Mouse (Mus musculus) olfactory bulb, adult 2 months (tissue): Measurements from ENCODE around the gene Serpine1. TPM values are rescaled to one million over a fixed set of nuclear protein-coding genes. Genes with fewer than 3 reads are reported as not detected.

Experiments
- H3K27ac ChIP-seq: fragments of 200-500 bp; 2 replicates; pipeline ENCODE4 v1.5.1; 2012; ENCODE audit warnings: low read depth, low read length; ENCODE audit not compliant: insufficient read depth
- H3K4me1 ChIP-seq: fragments of 200-500 bp; 2 replicates; pipeline ENCODE4 v1.6.1; 2012; ENCODE audit warnings: low read length; ENCODE audit not compliant: control insufficient read depth, insufficient read depth
- H3K4me3 ChIP-seq: fragments of 200-500 bp; 2 replicates; pipeline ENCODE4 v1.5.1; 2012; ENCODE audit warnings: mild to moderate bottlenecking, low read depth, low read length, moderate library complexity; ENCODE audit not compliant: insufficient read depth
- CTCF ChIP-seq: fragments of 200-500 bp; IDR thresholded peaks from 2 replicates; pipeline ENCODE4 v1.5.1; 2012; ENCODE audit warnings: low read depth, mild to moderate bottlenecking, low read length, moderate library complexity; ENCODE audit not compliant: insufficient read depth
- POLR2A ChIP-seq: fragments of 200-500 bp; IDR thresholded peaks from 2 replicates; pipeline ENCODE4 v1.6.1; 2012; ENCODE audit warnings: mild to moderate bottlenecking, low read depth, low read length, moderate library complexity; ENCODE audit not compliant: insufficient read depth
- WGBS: fragments of 180-500 bp; shearing (Covaris S2); methylation state at CpG from one replicate; pipeline ENCODE4 v1.1.7; 2018; 5-methylcytosine and 5-hydroxymethylcytosine counted together
- polyA plus RNA-seq: library from polyadenylated mRNA; stranded (reverse); fragments of >200 nt; gene quantifications from 2 replicates; pipeline ENCODE4 v1.2.4, GENCODE M21; 2012; ENCODE audit warnings: low replicate concordance; ENCODE audit not compliant: missing spikeins, insufficient read depth, insufficient read length

The Serpine1 gene
- polyA plus RNA-seq, 1 experiment, result not detected

DNA sequence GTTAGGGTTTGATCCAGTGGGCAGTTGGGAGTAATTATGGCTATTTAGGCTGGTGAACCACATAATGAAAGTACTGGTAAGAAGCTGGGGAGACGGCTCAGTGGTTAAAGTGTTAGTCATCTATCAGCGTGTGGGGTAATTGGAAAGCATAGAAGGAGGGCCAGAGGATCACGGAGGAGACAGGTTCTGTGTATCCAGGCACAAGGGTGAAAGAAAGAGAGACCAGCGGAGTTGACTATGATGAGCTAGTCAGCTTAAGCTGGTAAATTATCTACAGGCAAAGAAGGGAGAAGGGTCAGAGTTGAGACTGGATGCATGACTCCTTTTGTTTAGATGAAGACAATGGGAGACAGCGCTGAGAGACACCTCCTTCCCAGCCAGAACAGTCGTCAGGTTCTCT is 20.9 kb downstream of the Serpine1 start:
- Histone ChIP-seq H3K4me1 (peaks cover 21% of the 10 kb centered on the region), H3K27ac (peak overlapping the region; percentile 80), H3K4me3 (no peak overlapping the region)
- 45% methylated on average over 6 of the region's 6 CpGs for WGBS
- TF ChIP-seq POLR2A (no peak), CTCF (no peak)

- TF ChIP-seq CTCF (no peak), POLR2A (no peak)
- no peak overlapping the region for H3K27ac ChIP-seq
Measured at GRCm38 (mm10) chr5:137046991-137047390, 25.1 kb downstream of the Serpine1 start.

DNA sequence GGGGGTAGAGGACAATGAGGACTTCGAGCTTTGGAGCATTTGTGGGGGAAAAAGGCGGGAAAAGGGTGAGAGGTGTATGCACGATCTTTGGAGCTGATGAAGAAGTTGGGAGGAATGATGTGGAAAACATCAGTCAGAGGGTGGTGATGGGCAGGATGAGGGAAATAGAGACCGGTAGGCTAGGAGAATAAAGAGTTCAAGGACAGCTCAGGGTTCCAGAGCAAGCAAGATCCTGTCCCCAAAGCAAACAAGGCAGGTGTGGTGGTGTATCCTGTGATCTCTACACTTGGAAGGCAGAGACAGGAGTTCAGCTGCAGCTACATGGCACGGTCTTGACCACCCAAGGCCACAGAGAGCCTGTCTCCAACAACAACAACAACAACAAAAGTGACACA is 25.7 kb downstream of the Serpine1 start:
- Histone ChIP-seq H3K27ac (peak overlapping the region; percentile 79), H3K4me1 (peaks cover 13% of the 10 kb centered on the region), H3K4me3 (peak overlapping the region; percentile 15)
- whole genome bisulfite sequencing, result 14% methylated on average over 5 of the region's 5 CpGs
- TF ChIP-seq POLR2A (no peak), CTCF (no peak)

More at GRCm38 (mm10) chr5:137046991-137047390, 25.1 kb downstream of the Serpine1 start:
- H3K4me3 ChIP-seq, result no peak overlapping the region
- H3K4me1 ChIP-seq, result peaks cover 16% of the 10 kb centered on the region

- peak; percentile 33; the same call in 1 of the 2 replicates for TF ChIP-seq POLR2A
- no peak for TF ChIP-seq CTCF
- under 1% methylated on average over 48 of the region's 48 CpGs for WGBS
- Histone ChIP-seq H3K4me3 (peak within 1 kb of the TSS; percentile 67), H3K27ac (peak within 1 kb of the TSS; percentile 79), H3K4me1 (peaks cover 12% of the 10 kb centered on the region)
Measured at GRCm38 (mm10) chr5:137045402-137046323, 26.4 kb downstream of the Serpine1 start, which contains the start of gene Ap1s1. TSS of gene Ap1s1 (minus strand) at chr5:137046135.

DNA sequence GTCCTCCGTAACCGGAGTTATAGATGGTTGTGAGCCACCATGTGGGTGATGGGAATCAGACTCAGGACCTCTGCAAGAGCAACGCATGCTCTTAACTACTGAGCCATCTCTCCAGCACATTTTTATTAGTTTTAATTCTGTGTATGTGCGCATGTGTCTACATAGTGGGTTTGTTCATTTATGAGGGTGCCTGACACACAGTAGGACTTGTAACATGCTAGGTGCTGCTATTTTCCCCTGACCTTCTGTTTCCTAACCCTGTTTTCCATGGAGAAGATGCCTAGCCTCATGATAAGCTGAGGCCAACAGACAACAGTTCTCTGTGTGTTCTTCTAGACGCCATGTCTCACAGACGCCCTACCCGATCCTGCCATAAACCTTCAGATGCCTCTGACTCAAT is 28.1 kb downstream of the Serpine1 start:
- H3K4me3 ChIP-seq, result no peak overlapping the region
- WGBS, result 97% methylated on average over 7 of the region's 7 CpGs
- peaks cover 7% of the 10 kb centered on the region for H3K4me1 ChIP-seq
- H3K27ac ChIP-seq, result no peak overlapping the region
- TF ChIP-seq POLR2A (no peak), CTCF (no peak)

DNA sequence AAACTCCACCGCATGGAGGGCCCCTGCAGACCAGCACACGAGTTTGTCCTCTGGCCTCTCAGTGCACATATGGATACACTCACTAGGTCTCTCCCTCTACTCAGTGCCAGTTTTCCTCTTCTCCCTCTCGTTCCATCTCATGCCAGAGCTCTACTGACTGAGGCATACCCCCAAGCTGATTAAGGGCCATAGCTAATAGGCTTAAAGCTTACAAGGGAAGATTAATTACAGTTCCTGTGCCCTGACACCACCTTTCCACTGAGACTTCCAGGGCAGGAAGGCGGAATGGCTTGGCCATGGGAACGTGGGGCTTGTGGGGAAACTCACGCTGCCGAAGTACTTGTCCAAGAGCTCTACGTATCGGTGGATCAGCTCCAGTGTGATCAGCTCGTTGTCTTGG is 30.6 kb downstream of the Serpine1 start:
- TF ChIP-seq POLR2A (no peak), CTCF (no peak)
- H3K27ac ChIP-seq, result no peak overlapping the region
- H3K4me1 ChIP-seq, result peaks cover 10% of the 10 kb centered on the region
- WGBS, result 88% methylated on average over 10 of the region's 10 CpGs
- no peak overlapping the region for H3K4me3 ChIP-seq

DNA sequence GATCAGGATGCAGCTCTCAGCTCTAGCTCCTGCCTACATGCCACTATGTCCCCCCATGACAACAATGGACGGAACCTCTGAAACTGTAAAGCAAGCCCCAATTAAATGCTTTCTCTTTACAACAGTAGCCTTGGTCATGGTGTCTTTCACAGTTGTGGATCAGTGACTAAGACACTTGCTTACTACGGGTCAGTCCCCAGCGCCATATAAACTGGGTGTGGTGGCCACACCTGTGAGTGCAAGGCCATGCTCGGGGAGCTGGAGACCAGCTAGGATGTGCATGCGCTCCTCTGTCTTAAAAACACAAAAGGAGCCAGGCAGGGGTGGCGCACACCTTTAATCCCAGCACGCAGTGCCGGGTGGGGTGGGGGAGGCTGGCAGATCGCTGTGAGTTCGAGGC is 32.6 kb downstream of the Serpine1 start:
- WGBS, result 96% methylated on average over 10 of the region's 10 CpGs
- H3K4me1 ChIP-seq, result peaks cover 17% of the 10 kb centered on the region
- H3K4me3 ChIP-seq, result no peak overlapping the region
- no peak for TF ChIP-seq POLR2A
- no peak for TF ChIP-seq CTCF
- no peak overlapping the region for H3K27ac ChIP-seq

GRCm38 (mm10) chr5:137036211-137036610 is 35.9 kb downstream of the Serpine1 start:
- peak overlapping the region; percentile 67 for H3K27ac ChIP-seq
- H3K4me3 ChIP-seq, result no peak overlapping the region
- WGBS, result 50% methylated on average over 13 of the region's 13 CpGs
- peaks cover 31% of the 10 kb centered on the region for H3K4me1 ChIP-seq
- TF ChIP-seq CTCF (no peak), POLR2A (no peak)

GRCm38 (mm10) chr5:137032641-137033074 is 39.4 kb downstream of the Serpine1 start:
- under 1% methylated on average over 48 of the region's 49 CpGs for WGBS

More at GRCm38 (mm10) chr5:137032641-137033074, 39.4 kb downstream of the Serpine1 start:
- Histone ChIP-seq H3K4me3 (peak overlapping the region; percentile 71), H3K27ac (no peak overlapping the region), H3K4me1 (peaks cover 47% of the 10 kb centered on the region)
- TF ChIP-seq CTCF, result no peak
- TF ChIP-seq POLR2A, result peak; percentile 24; the same call in 1 of the 2 replicates
